Mouse (Mus musculus): ENCODE measurements around the gene Mmp27. TPM values are rescaled to one million over a fixed set of nuclear protein-coding genes. Genes with fewer than 3 reads are reported as not detected.
A peak's percentile ranks its signal among the peaks of the same experiment; 100 is the strongest.

Gene Mmp27
- polyA plus RNA-seq, 1 experiment from 2014 or later, result not detected

DNA sequence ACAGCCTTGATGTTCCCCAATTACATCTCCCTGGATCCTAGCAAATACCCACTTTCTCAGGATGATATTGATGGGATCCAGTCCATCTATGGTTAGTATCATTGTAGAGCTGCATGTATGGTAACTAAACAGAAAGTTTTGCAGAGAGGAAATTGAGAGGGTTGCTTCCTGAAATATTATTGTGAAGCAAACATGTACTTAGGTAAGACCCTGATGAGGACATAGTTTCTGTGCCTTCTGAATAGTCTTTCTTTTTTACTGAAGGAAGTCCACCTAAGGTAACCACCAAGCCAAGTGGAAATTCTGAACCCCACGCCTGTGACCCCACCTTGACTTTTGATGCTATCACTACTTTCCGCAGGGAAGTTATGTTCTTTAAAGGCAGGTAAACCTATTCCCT lies 6.2 kb downstream of the Mmp27 start:
- Histone ChIP-seq H3K9ac (ENCODE audit: low read length) (no peak overlapping the region), H3K4me3 (ENCODE audit: low read depth, low read length) (no peak overlapping the region), H3K4me2 (ENCODE audit: low read length) (no peak overlapping the region), H3K36me3 (ENCODE audit: control insufficient read depth, insufficient read depth, low read length) (no peaks in the 10 kb centered on the region), H3K4me1 (replicated peaks; ENCODE audit: control insufficient read depth, insufficient read depth, low read length) (no peaks in the 10 kb centered on the region; the same call in 1 of the 2 replicates), H3K27me3 (replicated peaks; ENCODE audit: control insufficient read depth, insufficient read depth, low read length) (no peaks in the 10 kb centered on the region), H3K9me3 (ENCODE audit: control insufficient read depth, low read length) (no peaks in the 10 kb centered on the region), H3K27ac (ENCODE audit: low read depth) (no peak overlapping the region)
- 90% methylated on average over 2 of the region's 2 CpGs for WGBS
- DNase-seq (ENCODE audit: low spot score), result no peak
- ATAC-seq (replicated peaks; ENCODE audit: low FRiP score, low TSS enrichment, low read depth), result no peak

GRCm38 (mm10) chr9:7590063-7590462 lies 18.9 kb downstream of the Mmp27 start:
- 69% methylated on average over 8 of the region's 8 CpGs for WGBS
- H3K9me3 ChIP-seq (ENCODE audit: control insufficient read depth, low read length), result no peaks in the 10 kb centered on the region
- H3K4me2 ChIP-seq (ENCODE audit: low read length), result no peak overlapping the region
- H3K4me1 ChIP-seq (replicated peaks; ENCODE audit: control insufficient read depth, insufficient read depth, low read length), result no peaks in the 10 kb centered on the region
- H3K27me3 ChIP-seq (replicated peaks; ENCODE audit: control insufficient read depth, insufficient read depth, low read length), result no peaks in the 10 kb centered on the region
- DNase-seq (ENCODE audit: low spot score) (no peak), ATAC-seq (replicated peaks; ENCODE audit: low FRiP score, low TSS enrichment, low read depth) (no peak)
- H3K27ac ChIP-seq (ENCODE audit: low read depth), result no peak overlapping the region
- no peak overlapping the region for H3K4me3 ChIP-seq (ENCODE audit: low read depth, low read length)
- H3K36me3 ChIP-seq (ENCODE audit: control insufficient read depth, insufficient read depth, low read length), result no peaks in the 10 kb centered on the region
- no peak overlapping the region for H3K9ac ChIP-seq (ENCODE audit: low read length)

GRCm38 (mm10) chr9:7593272-7593812 lies 22.1 kb downstream of the Mmp27 start:
- no peak for ATAC-seq (replicated peaks; ENCODE audit: low FRiP score, low TSS enrichment, low read depth)
- DNase-seq (ENCODE audit: low spot score), result no peak
- no peaks in the 10 kb centered on the region for H3K9me3 ChIP-seq (ENCODE audit: control insufficient read depth, low read length)
- H3K4me3 ChIP-seq (ENCODE audit: low read depth, low read length), result no peak overlapping the region
- H3K27ac ChIP-seq (ENCODE audit: low read depth), result no peak overlapping the region
- WGBS, result 90% methylated on average over 3 of the region's 3 CpGs
- H3K9ac ChIP-seq (ENCODE audit: low read length), result no peak overlapping the region
- no peaks in the 10 kb centered on the region for H3K4me1 ChIP-seq (replicated peaks; ENCODE audit: control insufficient read depth, insufficient read depth, low read length)
- no peaks in the 10 kb centered on the region for H3K36me3 ChIP-seq (ENCODE audit: control insufficient read depth, insufficient read depth, low read length)
- no peaks in the 10 kb centered on the region for H3K27me3 ChIP-seq (replicated peaks; ENCODE audit: control insufficient read depth, insufficient read depth, low read length)
- no peak overlapping the region for H3K4me2 ChIP-seq (ENCODE audit: low read length)

DNA sequence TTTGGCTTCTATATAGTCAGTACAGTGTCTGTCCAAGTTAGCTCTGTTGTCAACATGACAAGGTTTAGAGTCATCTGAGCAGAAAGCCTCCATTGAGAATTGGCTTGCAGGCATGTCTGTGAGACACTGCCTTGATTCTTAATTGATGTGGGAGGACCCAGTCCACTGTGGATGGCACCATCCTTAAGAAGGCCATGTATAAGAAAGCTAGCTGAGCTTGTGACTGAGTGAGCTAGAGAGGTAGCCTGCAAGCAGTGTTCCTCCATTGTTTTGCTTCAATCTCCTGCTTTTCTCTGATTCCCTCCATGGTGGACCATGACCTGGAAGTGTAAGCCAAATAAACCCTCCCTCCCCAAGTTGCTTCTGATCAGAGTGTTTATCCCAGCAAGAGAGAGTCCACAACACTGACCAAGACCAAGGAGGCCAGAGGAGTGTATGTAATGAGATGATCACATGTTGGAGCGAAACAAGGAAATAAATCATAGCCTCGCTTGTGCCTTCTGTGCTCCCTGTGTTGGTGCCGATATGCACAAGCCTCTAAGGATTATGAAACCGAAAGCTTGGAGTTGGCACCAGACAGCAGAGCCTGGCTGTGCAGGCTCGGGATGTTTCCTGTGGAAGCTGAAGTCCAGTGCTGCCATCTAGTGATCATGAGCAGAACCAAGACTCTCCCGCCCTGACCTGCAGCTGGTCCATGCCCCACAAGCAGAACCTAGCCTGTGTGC lies 23.8 kb downstream of the Mmp27 start:
- no peak overlapping the region for H3K27ac ChIP-seq (ENCODE audit: low read depth)
- H3K27me3 ChIP-seq (replicated peaks; ENCODE audit: control insufficient read depth, insufficient read depth, low read length), result no peaks in the 10 kb centered on the region
- H3K9ac ChIP-seq (ENCODE audit: low read length), result peak overlapping the region; percentile 36; the same call in 1 of the 2 replicates
- H3K4me3 ChIP-seq (ENCODE audit: low read depth, low read length), result peak overlapping the region; percentile 29
- WGBS, result 13% methylated on average over 6 of the region's 6 CpGs
- DNase-seq (ENCODE audit: low spot score) (peak; percentile 84), ATAC-seq (replicated peaks; ENCODE audit: low FRiP score, low TSS enrichment, low read depth) (peak; percentile 98)
- H3K36me3 ChIP-seq (ENCODE audit: control insufficient read depth, insufficient read depth, low read length), result no peaks in the 10 kb centered on the region
- H3K4me2 ChIP-seq (ENCODE audit: low read length), result peak overlapping the region; percentile 46
- H3K9me3 ChIP-seq (ENCODE audit: control insufficient read depth, low read length), result no peaks in the 10 kb centered on the region
- H3K4me1 ChIP-seq (replicated peaks; ENCODE audit: control insufficient read depth, insufficient read depth, low read length), result no peaks in the 10 kb centered on the region

DNA sequence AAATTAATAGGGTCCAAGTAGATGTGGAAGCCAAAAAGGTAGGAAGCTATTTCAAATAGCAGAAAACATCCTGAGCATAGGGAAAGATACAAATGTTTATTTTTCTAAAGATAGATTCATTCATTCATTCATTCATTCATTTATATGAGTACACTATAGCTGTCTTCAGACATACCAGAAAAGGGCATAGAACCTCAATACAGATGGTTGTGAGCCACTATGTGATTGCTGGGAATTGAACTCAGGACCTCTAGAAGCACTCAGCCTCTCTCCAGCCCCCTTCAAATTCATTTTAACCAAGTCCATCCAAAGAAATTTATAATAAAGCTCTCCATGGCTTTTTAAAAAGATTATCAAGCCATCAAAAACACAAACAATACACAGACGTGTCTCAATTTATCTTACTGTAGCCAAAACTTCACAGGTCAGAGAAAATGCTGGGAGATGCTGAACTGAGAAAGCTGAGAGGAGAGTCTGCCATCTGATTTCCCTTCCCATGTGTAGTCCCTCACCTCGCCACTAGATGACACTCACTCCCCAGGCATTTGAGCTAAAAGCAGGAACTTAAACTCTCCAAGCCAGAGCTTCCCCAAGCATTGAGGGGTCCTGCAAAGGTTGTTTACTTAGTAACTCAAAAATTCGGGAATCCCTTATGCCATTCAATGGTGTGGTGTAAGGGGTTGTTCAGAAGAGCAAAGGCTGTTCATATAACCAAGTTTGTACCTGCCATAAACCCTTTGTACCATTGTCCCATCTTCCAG lies 32.0 kb downstream of the Mmp27 start:
- Histone ChIP-seq H3K9me3 (ENCODE audit: control insufficient read depth, low read length) (no peaks in the 10 kb centered on the region), H3K27ac (ENCODE audit: low read depth) (no peak overlapping the region), H3K36me3 (ENCODE audit: control insufficient read depth, insufficient read depth, low read length) (no peaks in the 10 kb centered on the region), H3K4me2 (ENCODE audit: low read length) (no peak overlapping the region), H3K9ac (ENCODE audit: low read length) (no peak overlapping the region), H3K27me3 (replicated peaks; ENCODE audit: control insufficient read depth, insufficient read depth, low read length) (no peaks in the 10 kb centered on the region), H3K4me3 (ENCODE audit: low read depth, low read length) (no peak overlapping the region), H3K4me1 (replicated peaks; ENCODE audit: control insufficient read depth, insufficient read depth, low read length) (no peaks in the 10 kb centered on the region)
- DNase-seq (ENCODE audit: low spot score) (peak; percentile 86), ATAC-seq (replicated peaks; ENCODE audit: low FRiP score, low TSS enrichment, low read depth) (0 out of 2 replicates have a peak, but pooled peaks have one; percentile 47)
- whole genome bisulfite sequencing, result 0% methylated on average over 3 of the region's 3 CpGs

GRCm38 (mm10) chr9:7604005-7604404 lies 32.8 kb downstream of the Mmp27 start:
- 55% methylated on average over 6 of the region's 6 CpGs for WGBS

GRCm38 (mm10) chr9:7605638-7606037 lies 34.4 kb downstream of the Mmp27 start:
- Histone ChIP-seq H3K27ac (ENCODE audit: low read depth) (no peak overlapping the region), H3K9ac (ENCODE audit: low read length) (no peak overlapping the region), H3K4me1 (replicated peaks; ENCODE audit: control insufficient read depth, insufficient read depth, low read length) (no peaks in the 10 kb centered on the region), H3K9me3 (ENCODE audit: control insufficient read depth, low read length) (no peaks in the 10 kb centered on the region), H3K36me3 (ENCODE audit: control insufficient read depth, insufficient read depth, low read length) (no peaks in the 10 kb centered on the region), H3K4me2 (ENCODE audit: low read length) (no peak overlapping the region), H3K27me3 (replicated peaks; ENCODE audit: control insufficient read depth, insufficient read depth, low read length) (no peaks in the 10 kb centered on the region), H3K4me3 (ENCODE audit: low read depth, low read length) (no peak overlapping the region)
- ATAC-seq (replicated peaks; ENCODE audit: low FRiP score, low TSS enrichment, low read depth) (no peak), DNase-seq (ENCODE audit: low spot score) (no peak)
- WGBS, result 90% methylated on average over 12 of the region's 12 CpGs

More at GRCm38 (mm10) chr9:7604005-7604404, 32.8 kb downstream of the Mmp27 start:
- H3K9ac ChIP-seq (ENCODE audit: low read length), result no peak overlapping the region
- H3K9me3 ChIP-seq (ENCODE audit: control insufficient read depth, low read length), result no peaks in the 10 kb centered on the region
- H3K4me2 ChIP-seq (ENCODE audit: low read length), result no peak overlapping the region
- H3K27me3 ChIP-seq (replicated peaks; ENCODE audit: control insufficient read depth, insufficient read depth, low read length), result no peaks in the 10 kb centered on the region
- H3K27ac ChIP-seq (ENCODE audit: low read depth), result no peak overlapping the region
- H3K36me3 ChIP-seq (ENCODE audit: control insufficient read depth, insufficient read depth, low read length), result no peaks in the 10 kb centered on the region
- no peak for ATAC-seq (replicated peaks; ENCODE audit: low FRiP score, low TSS enrichment, low read depth)
- DNase-seq (ENCODE audit: low spot score), result no peak
- H3K4me3 ChIP-seq (ENCODE audit: low read depth, low read length), result no peak overlapping the region
- H3K4me1 ChIP-seq (replicated peaks; ENCODE audit: control insufficient read depth, insufficient read depth, low read length), result no peaks in the 10 kb centered on the region

DNA sequence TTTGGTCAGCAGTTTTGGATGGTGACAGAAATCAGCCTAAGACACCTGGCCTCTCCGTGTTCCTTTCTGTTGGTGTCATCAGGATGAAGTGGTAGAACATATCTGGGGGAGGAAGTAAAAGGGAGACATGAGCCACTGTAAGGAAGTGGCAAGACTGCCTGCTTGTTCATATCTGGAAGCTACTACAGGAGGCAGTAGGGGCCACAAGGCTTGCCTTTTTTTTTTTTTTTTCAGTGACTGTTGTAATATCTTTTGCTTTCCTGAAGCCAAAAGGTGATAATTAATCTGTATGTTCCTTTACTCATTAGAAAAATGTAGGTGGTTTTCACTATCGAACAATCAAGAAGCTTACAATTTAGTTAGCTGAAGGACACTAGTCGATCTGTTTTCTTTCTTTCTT lies 51.4 kb downstream of the Mmp27 start:
- Histone ChIP-seq H3K27me3 (replicated peaks; ENCODE audit: control insufficient read depth, insufficient read depth, low read length) (no peaks in the 10 kb centered on the region), H3K36me3 (ENCODE audit: control insufficient read depth, insufficient read depth, low read length) (no peaks in the 10 kb centered on the region), H3K27ac (ENCODE audit: low read depth) (no peak overlapping the region), H3K4me3 (ENCODE audit: low read depth, low read length) (no peak overlapping the region), H3K4me2 (ENCODE audit: low read length) (no peak overlapping the region), H3K9me3 (ENCODE audit: control insufficient read depth, low read length) (no peaks in the 10 kb centered on the region), H3K9ac (ENCODE audit: low read length) (no peak overlapping the region), H3K4me1 (replicated peaks; ENCODE audit: control insufficient read depth, insufficient read depth, low read length) (no peaks in the 10 kb centered on the region)
- WGBS, result 83% methylated on average over 3 of the region's 3 CpGs
- DNase-seq (ENCODE audit: low spot score) (no peak), ATAC-seq (replicated peaks; ENCODE audit: low FRiP score, low TSS enrichment, low read depth) (no peak)

All from intestine, embryonic 14.5 days (tissue).